Mouse (Mus musculus) ES-Bruce4 (cell line): ENCODE data around the gene Zfp78. TPM values are rescaled to one million over a fixed set of nuclear protein-coding genes. Genes with fewer than 3 reads are reported as not detected.

ENCODE experiments used
- H3K27ac ChIP-seq: 2 replicates; pipeline ENCODE4 v1.5.1; 2012; ENCODE audit warnings: low read length, inconsistent platforms; ENCODE audit not compliant: insufficient read depth
- H3K27me3 ChIP-seq: 2 replicates; pipeline ENCODE4 v1.6.1; 2012; ENCODE audit warnings: mild to moderate bottlenecking, low read length, inconsistent platforms; ENCODE audit not compliant: control insufficient read depth, poor library complexity, insufficient read depth, severe bottlenecking
- H3K36me3 ChIP-seq: 2 replicates; pipeline ENCODE4 v1.6.1; 2012; ENCODE audit warnings: inconsistent platforms, mild to moderate bottlenecking, low read length, moderate library complexity; ENCODE audit not compliant: control insufficient read depth, poor library complexity, insufficient read depth, severe bottlenecking
- H3K4me1 ChIP-seq: one replicate; pipeline ENCODE4 v1.8.1; 2011; ENCODE audit warnings: low read length; ENCODE audit not compliant: control insufficient read depth, insufficient read depth
- H3K4me3 ChIP-seq: 2 replicates; pipeline ENCODE4 v1.5.1; 2011; ENCODE audit warnings: low read depth, mild to moderate bottlenecking, low read length
- H3K9ac ChIP-seq: 2 replicates; pipeline ENCODE4 v1.6.1; 2012; ENCODE audit warnings: low read depth, mild to moderate bottlenecking, inconsistent platforms; ENCODE audit not compliant: poor library complexity, severe bottlenecking
- H3K9me3 ChIP-seq: replicated peaks from 2 replicates; pipeline ENCODE4 v1.6.1; 2012; ENCODE audit warnings: mild to moderate bottlenecking, low read length, inconsistent platforms; ENCODE audit not compliant: control insufficient read depth, poor library complexity, insufficient read depth, severe bottlenecking
- CTCF ChIP-seq: IDR thresholded peaks from one replicate; pipeline ENCODE4 v1.8.1; 2011; ENCODE audit warnings: low read depth, low read length
- EP300 ChIP-seq: IDR thresholded peaks from 2 replicates; pipeline ENCODE4 v1.6.1; 2011; ENCODE audit warnings: low read depth, low read length; ENCODE audit not compliant: insufficient read depth
- POLR2A ChIP-seq: IDR thresholded peaks from one replicate; pipeline ENCODE4 v1.8.1; 2011; ENCODE audit warnings: low read length; ENCODE audit not compliant: insufficient read depth
- polyA plus RNA-seq: library from polyadenylated mRNA; stranded (reverse); fragments of >200 nt; gene quantifications from 2 replicates; pipeline ENCODE4 v1.2.4, GENCODE M21; 2011; ENCODE audit warnings: low read depth; ENCODE audit not compliant: missing spikeins, insufficient read depth, insufficient read length

Gene Zfp78
- polyA plus RNA-seq, 1 experiment, result 1.2 TPM

DNA sequence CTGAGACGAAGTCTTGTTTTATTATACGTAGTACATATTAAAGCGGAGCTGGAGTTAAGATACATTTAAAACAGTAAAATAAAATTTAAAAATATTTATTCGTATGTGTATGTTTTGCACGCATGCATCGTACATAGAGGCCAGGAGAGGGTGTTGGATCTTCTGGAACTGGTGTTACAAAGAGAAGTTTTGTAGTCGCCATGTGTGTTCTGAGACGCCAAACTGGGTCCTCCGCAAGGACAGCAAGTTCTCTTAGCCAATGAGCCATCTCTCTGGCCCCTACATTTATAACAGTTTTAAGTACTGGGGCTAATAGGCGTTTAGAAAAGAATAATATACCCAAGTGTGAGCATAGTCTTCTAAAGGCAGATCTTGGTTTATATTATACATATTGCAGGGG lies 19.0 kb upstream of the Zfp78 start:
- TF ChIP-seq POLR2A (no peak), CTCF (no peak), EP300 (no peak)
- H3K27me3 ChIP-seq, result no peaks in the 10 kb centered on the region
- H3K9ac ChIP-seq, result peak overlapping the region; percentile 23; the same call in 1 of the 2 replicates
- no peaks in the 10 kb centered on the region for H3K9me3 ChIP-seq
- no peak overlapping the region for H3K27ac ChIP-seq
- no peaks in the 10 kb centered on the region for H3K4me1 ChIP-seq
- peak overlapping the region; percentile 90 for H3K4me3 ChIP-seq
- no peaks in the 10 kb centered on the region for H3K36me3 ChIP-seq

DNA sequence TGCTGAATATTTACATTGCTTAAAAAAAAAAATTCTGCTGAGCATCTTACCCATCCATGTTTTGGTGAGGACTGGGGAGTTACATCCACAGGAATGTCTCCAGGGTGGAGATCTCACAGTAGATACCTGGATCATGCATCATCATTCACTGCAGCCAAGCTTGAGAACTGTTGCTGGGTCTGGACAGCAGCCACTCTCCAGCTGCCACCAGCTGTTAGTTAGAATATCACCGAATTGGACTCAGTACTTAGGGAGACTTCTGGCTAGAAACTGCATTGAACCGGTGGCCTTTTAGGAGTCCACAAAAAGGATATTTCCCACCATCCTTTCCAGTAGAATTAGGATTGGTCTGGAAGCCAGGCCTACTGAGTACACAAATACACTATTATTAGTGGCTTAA lies 5.0 kb upstream of the Zfp78 start:
- Histone ChIP-seq H3K9ac (no peak overlapping the region), H3K27ac (no peak overlapping the region), H3K4me1 (peaks cover 2% of the 10 kb centered on the region), H3K36me3 (peaks cover 8% of the 10 kb centered on the region; the same call in 1 of the 2 replicates), H3K9me3 (no peaks in the 10 kb centered on the region), H3K4me3 (no peak overlapping the region), H3K27me3 (no peaks in the 10 kb centered on the region)
- TF ChIP-seq EP300 (no peak), POLR2A (no peak), CTCF (no peak)

DNA sequence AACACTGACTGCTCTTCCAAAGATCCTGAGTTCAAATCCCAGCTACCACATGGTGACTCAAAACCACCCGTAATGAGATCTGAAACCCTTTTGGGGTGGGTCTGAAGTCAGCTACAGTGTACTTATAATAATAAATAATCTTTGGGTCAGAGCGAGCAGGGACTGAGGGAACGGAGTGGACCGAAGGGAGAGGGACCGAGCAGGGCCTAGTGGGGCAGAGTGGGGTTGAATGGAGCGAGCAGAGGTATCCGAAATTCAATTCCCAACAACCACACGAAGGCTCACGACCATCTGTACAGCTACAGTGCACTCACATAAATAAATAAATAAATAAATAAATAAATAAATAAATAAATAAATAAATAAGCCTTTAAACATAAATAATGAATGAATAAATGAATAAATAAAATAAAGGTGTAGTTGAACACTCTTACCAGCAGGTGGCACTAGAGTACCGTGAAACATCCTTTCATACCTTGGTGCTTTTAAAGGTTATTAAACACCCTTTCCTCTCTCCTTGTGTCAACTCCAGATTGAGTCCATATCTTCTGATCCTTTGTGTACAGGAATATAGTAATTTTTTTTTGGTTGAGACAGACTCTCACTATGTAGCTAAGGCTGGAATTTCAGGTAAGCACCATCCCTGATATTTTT lies 4.0 kb upstream of the Zfp78 start:
- H3K4me1 ChIP-seq, result peaks cover 2% of the 10 kb centered on the region
- H3K36me3 ChIP-seq, result peaks cover 3% of the 10 kb centered on the region; the same call in 1 of the 2 replicates
- H3K27ac ChIP-seq, result no peak overlapping the region
- H3K27me3 ChIP-seq, result no peaks in the 10 kb centered on the region
- TF ChIP-seq EP300, result no peak
- TF ChIP-seq POLR2A, result no peak
- TF ChIP-seq CTCF, result no peak
- H3K9ac ChIP-seq, result no peak overlapping the region
- H3K9me3 ChIP-seq, result no peaks in the 10 kb centered on the region
- H3K4me3 ChIP-seq, result no peak overlapping the region

DNA sequence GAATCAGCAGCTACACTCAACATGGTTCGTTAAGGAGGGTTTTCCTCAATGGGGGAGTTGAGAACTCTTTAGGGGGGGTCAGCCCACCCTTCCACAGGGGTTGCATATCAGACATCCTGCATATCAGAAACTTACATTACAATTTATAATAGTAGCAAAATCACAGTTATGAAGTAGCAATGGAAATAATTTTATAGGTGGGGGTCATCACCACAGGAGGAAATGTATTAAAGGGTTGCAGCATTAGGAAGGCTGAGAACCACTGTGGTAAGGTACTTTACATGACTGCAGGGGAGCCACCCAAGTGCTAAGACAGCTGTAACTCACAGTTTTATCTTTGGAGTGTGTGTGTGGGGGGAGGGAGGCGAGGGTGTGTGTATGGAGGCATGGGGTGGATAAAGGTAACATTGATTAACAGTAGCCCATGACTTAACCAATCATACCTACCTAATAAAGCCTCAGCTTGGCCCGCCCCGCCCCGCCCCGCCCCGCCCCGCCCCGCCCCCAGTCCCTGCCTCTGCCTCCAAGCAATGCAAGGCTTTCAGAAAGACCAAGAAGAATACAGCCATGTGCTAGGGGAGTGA lies 2.5 kb upstream of the Zfp78 start:
- no peak overlapping the region for H3K27ac ChIP-seq
- TF ChIP-seq EP300 (no peak), CTCF (no peak), POLR2A (no peak)
- H3K4me3 ChIP-seq, result no peak overlapping the region
- H3K9ac ChIP-seq, result no peak overlapping the region
- peaks cover 2% of the 10 kb centered on the region for H3K4me1 ChIP-seq
- no peaks in the 10 kb centered on the region for H3K27me3 ChIP-seq
- no peaks in the 10 kb centered on the region for H3K36me3 ChIP-seq
- no peaks in the 10 kb centered on the region for H3K9me3 ChIP-seq

DNA sequence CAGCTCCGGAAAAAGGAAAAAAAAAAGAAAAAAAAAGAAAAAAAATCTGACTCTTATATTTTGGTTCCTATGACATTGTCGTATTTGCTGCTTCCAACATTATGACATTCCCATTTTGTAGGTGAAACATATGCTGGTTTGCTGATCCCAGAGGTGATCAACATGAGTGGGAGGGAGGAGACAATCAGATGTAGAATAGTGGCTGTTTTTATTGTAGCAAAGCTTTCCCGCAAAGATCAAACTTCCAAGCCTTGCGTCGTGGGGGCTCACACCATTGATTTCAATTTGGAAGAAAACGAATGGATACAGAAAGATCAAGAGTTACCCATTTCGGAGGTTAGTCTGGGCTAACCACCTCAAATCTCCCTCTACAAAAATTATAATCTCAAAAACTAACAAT lies 1.3 kb upstream of the Zfp78 start:
- Histone ChIP-seq H3K36me3 (no peaks in the 10 kb centered on the region), H3K9ac (peak overlapping the region; percentile 7), H3K27ac (0 out of 2 replicates have a peak overlapping the region, but pooled peaks have one; percentile 31), H3K4me3 (peak overlapping the region; percentile 83), H3K9me3 (no peaks in the 10 kb centered on the region), H3K27me3 (no peaks in the 10 kb centered on the region), H3K4me1 (peaks cover 2% of the 10 kb centered on the region)
- no peak for TF ChIP-seq CTCF
- no peak for TF ChIP-seq POLR2A
- no peak for TF ChIP-seq EP300

DNA sequence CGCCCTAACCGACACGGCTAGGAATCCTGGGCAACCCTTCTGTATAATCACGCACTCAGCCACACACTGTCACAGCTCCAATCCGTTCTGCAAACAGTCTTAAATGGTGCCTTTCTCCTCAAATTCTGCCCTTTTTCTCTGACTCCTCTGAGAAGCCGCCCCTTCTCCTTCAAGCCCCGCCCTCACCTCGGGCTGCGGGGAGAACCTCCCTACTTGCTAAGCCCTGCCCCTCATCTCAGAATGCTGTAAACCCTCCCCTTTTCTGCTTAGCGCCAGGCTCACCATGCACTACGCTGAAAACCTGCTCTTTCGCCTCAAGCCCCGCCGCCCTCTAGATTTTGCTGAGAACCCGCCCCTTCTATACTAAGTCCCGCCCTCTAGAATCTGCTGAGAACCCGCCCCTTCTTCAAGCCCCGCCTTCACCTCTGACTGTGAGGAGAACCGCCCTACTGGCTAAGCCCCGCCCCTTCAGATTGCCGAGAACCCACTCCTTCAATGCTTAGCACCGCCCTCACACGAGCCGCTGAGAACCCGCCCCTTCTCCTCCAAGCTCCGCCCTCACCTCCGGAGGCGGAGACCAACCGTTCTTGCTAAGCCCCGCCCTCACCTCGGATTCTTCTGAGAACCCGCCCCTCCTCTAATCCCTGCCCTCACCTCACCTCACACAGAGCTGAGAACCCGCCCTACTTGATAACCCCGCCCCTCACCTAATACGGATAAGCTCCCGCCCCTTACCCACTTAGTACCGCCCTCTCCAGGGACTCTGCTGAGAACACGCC lies 623 bp upstream of the Zfp78 start:
- no peak for TF ChIP-seq CTCF
- TF ChIP-seq EP300, result no peak
- no peak for TF ChIP-seq POLR2A
- H3K9ac ChIP-seq, result peak overlapping the region; percentile 7
- no peaks in the 10 kb centered on the region for H3K27me3 ChIP-seq
- no peaks in the 10 kb centered on the region for H3K36me3 ChIP-seq
- H3K4me1 ChIP-seq, result peaks cover 2% of the 10 kb centered on the region
- peak overlapping the region; percentile 87 for H3K27ac ChIP-seq
- no peaks in the 10 kb centered on the region for H3K9me3 ChIP-seq
- H3K4me3 ChIP-seq, result peak overlapping the region; percentile 83
